Mouse (Mus musculus) E14TG2a.4 (cell line): Measurements from ENCODE around the gene Trim44.

Experiments used
- H3K27me3 ChIP-seq: 2 replicates; pipeline ENCODE4 v1.6.1; 2014; ENCODE audit warnings: low read length, control low read depth; ENCODE audit not compliant: insufficient read depth
- H3K36me3 ChIP-seq: 2 replicates; pipeline ENCODE4 v1.6.1; 2014; ENCODE audit warnings: low read length, control low read depth; ENCODE audit not compliant: insufficient read depth
- H3K4me1 ChIP-seq: replicated peaks from 2 replicates; pipeline ENCODE4 v1.6.1; 2014; ENCODE audit warnings: low read depth, low read length, control low read depth
- H3K4me3 ChIP-seq: replicated peaks from 2 replicates; pipeline ENCODE4 v1.5.1; 2014; ENCODE audit warnings: mild to moderate bottlenecking, low read length
- H3K9me3 ChIP-seq: 2 replicates; pipeline ENCODE4 v1.6.1; 2014; ENCODE audit warnings: low read length, control low read depth
- CTCF ChIP-seq: conservative IDR thresholded peaks from 2 replicates; pipeline ENCODE4 v1.5.1; 2014; ENCODE audit warnings: low read length
- NANOG ChIP-seq: IDR thresholded peaks from 2 replicates; pipeline ENCODE4 v1.6.1; 2014; ENCODE audit warnings: borderline replicate concordance, low read length, mixed read lengths
- POU5F1 ChIP-seq: IDR thresholded peaks from 2 replicates; pipeline ENCODE4 v1.6.1; 2014; ENCODE audit warnings: low read length, borderline replicate concordance

Gene Trim44

GRCm38 (mm10) chr2:102292051-102292450 is 115.6 kb downstream of the Trim44 start:
- Histone ChIP-seq H3K4me1 (peaks cover 16% of the 10 kb centered on the region), H3K36me3 (no peaks in the 10 kb centered on the region), H3K9me3 (no peaks in the 10 kb centered on the region), H3K27me3 (no peaks in the 10 kb centered on the region), H3K4me3 (no peak overlapping the region)
- TF ChIP-seq POU5F1 (no peak), CTCF (no peak), NANOG (no peak)

GRCm38 (mm10) chr2:102291533-102291932 is 116.1 kb downstream of the Trim44 start:
- no peaks in the 10 kb centered on the region for H3K36me3 ChIP-seq

DNA sequence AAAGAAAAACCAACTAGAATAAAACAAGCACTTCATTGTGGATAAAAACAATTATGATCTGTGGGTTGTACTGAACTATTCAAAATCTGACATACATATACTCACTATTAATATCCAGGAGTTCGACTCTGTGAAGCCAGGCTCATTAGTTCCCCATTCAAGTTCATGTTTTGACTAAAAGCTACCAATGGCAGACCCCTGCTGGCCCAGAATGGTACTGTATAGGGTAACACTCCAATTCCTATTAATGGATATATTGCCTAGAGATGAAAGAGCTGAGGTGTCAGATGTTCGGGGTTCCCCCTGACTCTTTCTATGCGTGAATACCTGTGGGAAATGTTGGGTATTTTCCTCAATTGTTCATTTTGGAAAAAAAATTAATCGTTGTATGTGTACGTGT is 117.6 kb downstream of the Trim44 start:
- Histone ChIP-seq H3K27me3 (no peaks in the 10 kb centered on the region), H3K9me3 (no peaks in the 10 kb centered on the region), H3K4me3 (no peak overlapping the region), H3K4me1 (peaks cover 14% of the 10 kb centered on the region), H3K36me3 (no peaks in the 10 kb centered on the region)
- no peak for TF ChIP-seq NANOG
- TF ChIP-seq CTCF, result peak; percentile 75
- no peak for TF ChIP-seq POU5F1

More at GRCm38 (mm10) chr2:102291533-102291932, 116.1 kb downstream of the Trim44 start:
- Histone ChIP-seq H3K4me1 (peaks cover 16% of the 10 kb centered on the region), H3K27me3 (no peaks in the 10 kb centered on the region), H3K4me3 (no peak overlapping the region), H3K9me3 (no peaks in the 10 kb centered on the region)
- TF ChIP-seq POU5F1 (no peak), NANOG (no peak), CTCF (no peak)

DNA sequence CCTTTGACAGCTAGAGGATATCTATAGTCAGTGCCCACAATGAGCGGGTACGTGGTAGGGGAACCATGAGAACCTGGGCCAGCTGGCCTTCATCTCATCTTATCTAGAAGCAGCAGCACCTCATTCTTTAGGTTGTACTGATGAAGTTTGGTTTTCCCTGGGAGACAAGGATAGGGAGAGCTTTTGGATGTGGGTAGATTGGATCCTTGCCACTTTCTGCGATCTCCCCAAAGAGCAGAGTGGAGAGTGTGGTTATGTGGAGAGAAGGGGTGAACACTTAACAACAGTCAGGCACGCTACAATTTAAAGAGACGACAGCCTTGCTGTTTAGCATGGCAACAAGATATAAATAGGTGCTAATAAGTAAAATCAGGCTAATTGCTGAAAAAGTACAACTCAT is 119.0 kb downstream of the Trim44 start:
- Histone ChIP-seq H3K27me3 (no peaks in the 10 kb centered on the region), H3K4me1 (peaks cover 7% of the 10 kb centered on the region; the same call in 1 of the 2 replicates), H3K9me3 (no peaks in the 10 kb centered on the region), H3K36me3 (no peaks in the 10 kb centered on the region), H3K4me3 (no peak overlapping the region)
- TF ChIP-seq POU5F1, result no peak
- no peak for TF ChIP-seq CTCF
- TF ChIP-seq NANOG, result no peak

DNA sequence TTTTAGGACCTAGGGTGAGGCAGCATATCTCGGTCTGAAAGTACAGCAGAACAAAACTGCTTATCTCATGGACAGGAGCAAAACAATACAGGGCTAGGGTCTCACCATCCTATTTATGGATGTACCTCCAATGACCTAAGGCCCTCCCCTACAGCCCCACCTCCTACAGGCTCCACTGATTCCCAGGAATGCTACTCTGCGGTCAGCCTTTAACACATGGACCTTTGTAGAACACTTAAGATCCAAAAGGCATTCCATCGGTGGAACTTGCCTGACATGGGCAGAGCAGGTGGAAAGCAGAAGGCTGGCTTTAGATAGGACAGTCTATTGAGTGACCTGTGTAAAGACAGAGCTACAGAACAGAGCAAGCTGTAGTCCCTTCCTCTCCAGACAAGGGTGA is 120.3 kb downstream of the Trim44 start:
- no peaks in the 10 kb centered on the region for H3K9me3 ChIP-seq
- no peak for TF ChIP-seq CTCF
- no peaks in the 10 kb centered on the region for H3K36me3 ChIP-seq
- H3K27me3 ChIP-seq, result no peaks in the 10 kb centered on the region
- no peaks in the 10 kb centered on the region for H3K4me1 ChIP-seq
- H3K4me3 ChIP-seq, result no peak overlapping the region

- H3K36me3 ChIP-seq, result no peaks in the 10 kb centered on the region
- H3K4me1 ChIP-seq, result no peaks in the 10 kb centered on the region; the same call in 1 of the 2 replicates
- no peaks in the 10 kb centered on the region for H3K27me3 ChIP-seq
- H3K4me3 ChIP-seq, result no peak overlapping the region
- TF ChIP-seq NANOG (no peak), POU5F1 (no peak), CTCF (no peak)
- no peaks in the 10 kb centered on the region for H3K9me3 ChIP-seq
These were observed 125.5 kb downstream of the Trim44 start for GRCm38 (mm10) chr2:102282081-102282480.

DNA sequence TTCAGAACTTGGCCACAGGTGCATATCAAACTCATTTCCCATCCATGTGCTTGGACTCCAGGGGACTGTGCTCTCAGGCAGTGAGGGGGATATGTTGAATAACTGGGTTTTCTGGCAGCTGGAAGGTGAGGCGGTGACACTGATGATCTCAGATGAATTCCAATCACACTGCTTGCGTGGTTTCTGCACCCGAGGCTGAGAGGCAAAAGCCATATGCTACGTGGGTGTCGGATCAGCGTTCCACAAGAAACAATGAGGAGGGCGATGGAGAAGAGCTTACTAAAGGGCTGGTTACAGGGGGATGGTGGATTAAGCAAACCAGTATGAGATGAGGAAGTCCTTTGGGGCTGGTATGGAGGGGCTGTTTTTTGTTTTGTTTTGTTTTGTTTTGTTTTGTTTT is 127.8 kb downstream of the Trim44 start:
- H3K4me3 ChIP-seq, result no peak overlapping the region
- TF ChIP-seq CTCF, result no peak
- TF ChIP-seq POU5F1, result no peak
- no peak for TF ChIP-seq NANOG
- no peaks in the 10 kb centered on the region; the same call in 1 of the 2 replicates for H3K4me1 ChIP-seq
- H3K9me3 ChIP-seq, result no peaks in the 10 kb centered on the region
- peaks cover 4% of the 10 kb centered on the region; the same call in 1 of the 2 replicates for H3K27me3 ChIP-seq
- no peaks in the 10 kb centered on the region for H3K36me3 ChIP-seq

DNA sequence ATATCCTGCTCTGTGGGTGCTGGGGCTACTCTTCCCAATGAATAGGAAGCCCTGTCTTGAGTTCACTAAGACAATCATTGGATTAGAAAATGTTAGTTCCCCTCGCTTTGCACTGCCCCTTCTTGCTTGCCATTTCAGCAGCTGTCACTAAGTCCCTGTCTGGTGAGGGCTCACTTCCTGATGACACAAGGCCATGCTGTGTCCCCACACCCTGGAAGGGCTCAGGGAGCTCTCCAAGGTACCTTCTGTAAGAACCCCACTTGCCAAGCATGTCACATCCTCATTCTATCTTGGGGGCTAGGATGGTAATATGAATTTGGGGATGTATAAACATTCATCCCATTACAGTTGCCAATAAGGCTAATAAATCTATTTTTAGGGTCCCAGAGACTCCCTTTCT is 129.7 kb downstream of the Trim44 start:
- peaks cover 4% of the 10 kb centered on the region; the same call in 1 of the 2 replicates for H3K27me3 ChIP-seq
- no peak for TF ChIP-seq POU5F1
- TF ChIP-seq CTCF, result no peak
- TF ChIP-seq NANOG, result no peak
- H3K4me3 ChIP-seq, result no peak overlapping the region
- no peaks in the 10 kb centered on the region for H3K36me3 ChIP-seq
- peaks cover 10% of the 10 kb centered on the region; the same call in 1 of the 2 replicates for H3K9me3 ChIP-seq
- no peaks in the 10 kb centered on the region; the same call in 1 of the 2 replicates for H3K4me1 ChIP-seq

- TF ChIP-seq POU5F1, result no peak
- TF ChIP-seq NANOG, result no peak
- TF ChIP-seq CTCF, result no peak
- H3K9me3 ChIP-seq, result peaks cover 10% of the 10 kb centered on the region; the same call in 1 of the 2 replicates
- H3K4me3 ChIP-seq, result no peak overlapping the region
- peaks cover 4% of the 10 kb centered on the region; the same call in 1 of the 2 replicates for H3K27me3 ChIP-seq
- no peaks in the 10 kb centered on the region for H3K36me3 ChIP-seq
- H3K4me1 ChIP-seq, result no peaks in the 10 kb centered on the region
These were observed 134.3 kb downstream of the Trim44 start for GRCm38 (mm10) chr2:102273280-102273679.
